Mouse (Mus musculus) central nervous system, embryonic 18 days (tissue): ENCODE data around the gene Krt18. TPM values are rescaled to one million over a fixed set of nuclear protein-coding genes. Genes with fewer than 3 reads are reported as not detected.

Experiments used
- polyA plus RNA-seq: library from polyadenylated mRNA; depleted of rRNA; stranded (reverse); fragments of >200 nt; gene quantifications from 2 replicates; pipeline ENCODE4 v1.2.3, GENCODE M21; 2012; rRNA removed

Krt18 gene
- 1.5 and 29.3 TPM in 2 replicates for polyA plus RNA-seq

GRCm38 (mm10) chr15:102028040-102028439 is at the start of gene Krt18:
Gene Krt18, plus strand, starts transcription at chr15:102028180.

DNA sequence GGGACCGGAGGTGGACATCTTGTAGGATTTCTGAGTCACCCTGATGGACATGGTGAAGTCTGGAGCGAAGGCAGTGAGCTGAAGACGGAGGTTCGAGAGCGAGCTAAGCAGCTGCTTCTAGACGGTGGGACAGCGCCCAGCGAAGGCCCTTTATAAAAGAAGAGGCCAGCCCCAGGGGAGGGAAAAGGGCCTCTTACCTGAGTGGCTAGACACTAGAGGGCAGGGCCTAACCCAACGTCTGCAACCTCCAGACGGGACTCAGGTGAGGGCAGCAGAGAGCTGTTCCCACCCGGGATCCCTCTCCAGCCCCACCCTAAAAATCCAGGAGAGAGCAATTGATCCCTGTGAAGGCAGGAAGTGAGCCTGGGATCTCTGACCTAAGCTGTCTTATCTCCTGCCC is 23.8 kb upstream of the Krt18 start, which contains the start of gene Krt8:
Krt8 (minus strand) TSS at position 294 of the 400 bp plus-strand sequence.

GRCm38 (mm10) chr15:102073559-102074069 is 45.6 kb downstream of the Krt18 start, which contains the start of gene Eif4b:
Gene Eif4b, plus strand, starts transcription at chr15:102073773.

Other genes with a start within 250 kb of the Krt18 start
- 0.11 and 0.13 TPM in 2 replicates for gene Krt72, start 241.7 kb upstream of the Krt18 start, polyA plus RNA-seq
- 0.52 and 0.95 TPM in 2 replicates for gene Krt73, start 225.8 kb upstream of the Krt18 start, polyA plus RNA-seq
- gene Krt2, start 210.0 kb upstream of the Krt18 start, polyA plus RNA-seq, result 0.03 TPM in 2 replicates
- 23.8 and 28.4 TPM in 2 replicates for gene Krt1, start 177.4 kb upstream of the Krt18 start, polyA plus RNA-seq
- gene Krt77, start 158.5 kb upstream of the Krt18 start, polyA plus RNA-seq, result 2.3 and 2.6 TPM in 2 replicates
- gene Krt76, start 135.3 kb upstream of the Krt18 start, polyA plus RNA-seq, result 0.05 and 0.06 TPM in 2 replicates
- gene Krt4, start 103.4 kb upstream of the Krt18 start, polyA plus RNA-seq, result not detected in 2 replicates
- 0.21 and 0.37 TPM in 2 replicates for gene Krt79, start 87.9 kb upstream of the Krt18 start, polyA plus RNA-seq
- 0.01 and 0.48 TPM in 2 replicates for gene Krt78, start 73.9 kb upstream of the Krt18 start, polyA plus RNA-seq
- 1.5 and 55.6 TPM in 2 replicates for gene Krt8, start 23.7 kb upstream of the Krt18 start, polyA plus RNA-seq
- 142 and 151 TPM in 2 replicates for gene Eif4b, start 45.6 kb downstream of the Krt18 start, polyA plus RNA-seq
- gene Tns2, start 72.2 kb downstream of the Krt18 start, polyA plus RNA-seq, result 10.8 and 13.8 TPM in 2 replicates
- 109 and 115 TPM in 2 replicates for gene Spryd3, start 108.1 kb downstream of the Krt18 start, polyA plus RNA-seq
- gene Igfbp6, start 116.2 kb downstream of the Krt18 start, polyA plus RNA-seq, result 3.3 and 3.5 TPM in 2 replicates
- 0.13 and 0.15 TPM in 2 replicates for gene Soat2, start 122.3 kb downstream of the Krt18 start, polyA plus RNA-seq
- 75.6 and 75.9 TPM in 2 replicates for gene Zfp740, start 175.1 kb downstream of the Krt18 start, polyA plus RNA-seq
- 34.7 and 35.6 TPM in 2 replicates for gene Csad, start 176.5 kb downstream of the Krt18 start, polyA plus RNA-seq
- gene Itgb7, start 203.8 kb downstream of the Krt18 start, polyA plus RNA-seq, result 0.30 and 0.37 TPM in 2 replicates
- gene Rarg, start 229.3 kb downstream of the Krt18 start, polyA plus RNA-seq, result 9.8 and 11.0 TPM in 2 replicates
- gene Gm9918, start 242.4 kb downstream of the Krt18 start, polyA plus RNA-seq, result 0.08 and 0.23 TPM in 2 replicates